8 mouse cellular contexts compared by ENCODE assay signal in genomic region chr4:115000429-115000795, GRCm38 (mm10). TPM values are rescaled to one million over a fixed set of nuclear protein-coding genes. Genes with fewer than 3 reads are reported as not detected.
DNase-seq lines count a peak whose midpoint lies in the region; ATAC-seq and TF ChIP-seq lines count a peak whose summit lies in the region.

No protein-coding gene starts in this region.

- no peak for TF ChIP-seq CTCF in lung, adult 2 months (IDR thresholded peaks at IDR 0.05; ENCODE audit: insufficient read depth, low read length)

- H3K4me2 ChIP-seq in lung, embryonic 16.5 days (ENCODE audit: low read depth, low read length): peak overlapping the region; percentile 71
- peak overlapping the region; percentile 63 for H3K4me2 ChIP-seq in intestine, embryonic 16.5 days (ENCODE audit: low read depth, low read length)
- H3K4me2 ChIP-seq in myocyte (ENCODE audit: low read depth): peak overlapping the region; percentile 62

- H3K4me3 ChIP-seq in lung, embryonic 16.5 days (ENCODE audit: low read length): peak overlapping the region; percentile 62
- no peak overlapping the region for H3K4me3 ChIP-seq in lung, adult 2 months (replicated peaks; ENCODE audit: extremely low read depth, low read depth, low read length)
- H3K4me3 ChIP-seq in embryonic facial prominence, embryonic 10.5 days: peak overlapping the region; percentile 75
- peak overlapping the region; percentile 86 for H3K4me3 ChIP-seq in intestine, embryonic 16.5 days (ENCODE audit: low read length)
- peak overlapping the region; percentile 54 for H3K4me3 ChIP-seq in myocyte

- no peaks in the 10 kb centered on the region for H3K27me3 ChIP-seq in lung, embryonic 16.5 days (ENCODE audit: control insufficient read depth, insufficient read depth, low read depth, low read length)
- H3K27me3 ChIP-seq in embryonic facial prominence, embryonic 10.5 days (replicated peaks; ENCODE audit: low read depth, poor library complexity, severe bottlenecking): no peaks in the 10 kb centered on the region
- H3K27me3 ChIP-seq in intestine, embryonic 16.5 days (replicated peaks; ENCODE audit: control insufficient read depth, insufficient read depth, low read length): no peaks in the 10 kb centered on the region
- no peaks in the 10 kb centered on the region for H3K27me3 ChIP-seq in myocyte (ENCODE audit: control insufficient read depth, insufficient read depth, insufficient read length)

- ATAC-seq in lung, embryonic 16.5 days (ENCODE audit: low read depth): peak; percentile 36
- ATAC-seq in intestine, embryonic 16.5 days: peak; percentile 50

- no peak overlapping the region for H3ac ChIP-seq in myocyte (ENCODE audit: control insufficient read depth, insufficient read length)

- H3K79me2 ChIP-seq in myocyte (ENCODE audit: control insufficient read depth, insufficient read depth): peaks cover 31% of the 10 kb centered on the region

- TF ChIP-seq POLR2A in lung, adult 2 months (IDR thresholded peaks at IDR 0.05; ENCODE audit: borderline replicate concordance, extremely low read depth, low read depth, low read length): no peak
- TF ChIP-seq POLR2A in myocyte (IDR thresholded peaks at IDR 0.05; ENCODE audit: insufficient read length, low read depth): no peak

- no peaks in the 10 kb centered on the region for H3K9me3 ChIP-seq in lung, embryonic 16.5 days (ENCODE audit: control insufficient read depth, low read length)
- no peaks in the 10 kb centered on the region for H3K9me3 ChIP-seq in embryonic facial prominence, embryonic 10.5 days
- no peaks in the 10 kb centered on the region for H3K9me3 ChIP-seq in intestine, embryonic 16.5 days (ENCODE audit: control insufficient read depth, low read length)

- under 1% methylated on average over 8 of the region's 8 CpGs for WGBS in lung, embryonic 16.5 days
- 1% methylated on average over 8 of the region's 8 CpGs for WGBS in lung, adult 2 months
- WGBS in embryonic facial prominence, embryonic 10.5 days: 1% methylated on average over 8 of the region's 8 CpGs
- WGBS in intestine, embryonic 16.5 days: under 1% methylated on average over 8 of the region's 8 CpGs

- DNase-seq in lung, adult 2 months: no peak
- peak; percentile 36 for DNase-seq in embryonic facial prominence, embryonic 10.5 days (ENCODE audit: low spot score)
- DNase-seq in layer of hippocampus, adult 11-12 months (ENCODE audit: low spot score): no peak
- no peak for DNase-seq in lung, postnatal 10 days
- no peak for DNase-seq in layer of hippocampus, postnatal 36 days

- peaks cover 14% of the 10 kb centered on the region for H3K36me3 ChIP-seq in lung, embryonic 16.5 days (ENCODE audit: control insufficient read depth, insufficient read depth, low read length)
- H3K36me3 ChIP-seq in embryonic facial prominence, embryonic 10.5 days (replicated peaks): peaks cover 28% of the 10 kb centered on the region
- H3K36me3 ChIP-seq in intestine, embryonic 16.5 days (ENCODE audit: control insufficient read depth, insufficient read depth, low read length): no peaks in the 10 kb centered on the region
- H3K36me3 ChIP-seq in myocyte (ENCODE audit: control insufficient read depth, insufficient read depth): peaks cover 4% of the 10 kb centered on the region

- peak overlapping the region; percentile 75 for H3K27ac ChIP-seq in lung, embryonic 16.5 days (ENCODE audit: low read length)
- peak overlapping the region; percentile 93 for H3K27ac ChIP-seq in embryonic facial prominence, embryonic 10.5 days (replicated peaks)
- H3K27ac ChIP-seq in intestine, embryonic 16.5 days (ENCODE audit: low read length): peak overlapping the region; percentile 85

- peaks cover 15% of the 10 kb centered on the region for H3K4me1 ChIP-seq in lung, embryonic 16.5 days (replicated peaks; ENCODE audit: control insufficient read depth, insufficient read depth, low read length)
- H3K4me1 ChIP-seq in lung, adult 2 months (ENCODE audit: control insufficient read depth, insufficient read depth, low read length): peaks cover 2% of the 10 kb centered on the region; the same call in 1 of the 2 replicates
- peaks cover 18% of the 10 kb centered on the region for H3K4me1 ChIP-seq in embryonic facial prominence, embryonic 10.5 days
- H3K4me1 ChIP-seq in intestine, embryonic 16.5 days (ENCODE audit: control insufficient read depth, insufficient read depth, low read length): peaks cover 10% of the 10 kb centered on the region

- peak overlapping the region; percentile 70 for H3K9ac ChIP-seq in lung, embryonic 16.5 days (ENCODE audit: low read length)
- H3K9ac ChIP-seq in intestine, embryonic 16.5 days (ENCODE audit: low read depth, low read length): peak overlapping the region; percentile 80

TF ChIP-seq in myocyte, 11 proteins besides CTCF, POLR2A, EP300 and RAD21:
- TF ChIP-seq E2F4 (IDR thresholded peaks at IDR 0.05; ENCODE audit: insufficient read depth): no peak

RNA-seq across cellular contexts. Expression of gene Stil, which starts 0.5 kb away (rescaled TPM):
- polyA plus RNA-seq in lung, embryonic 16.5 days (2015; fragmentation: Nextera tagmentation; extraction: Ambion mirVana): 14.2 and 18.1 TPM in 2 replicates
- 0.26 and 0.28 TPM in 2 replicates for polyA plus RNA-seq in lung, adult 2 months (2012; rRNA removed)
- polyA plus RNA-seq in embryonic facial prominence, embryonic 10.5 days (2016; fragmentation: Nextera tagmentation; extraction: Ambion mirVana): 19.3 and 20.5 TPM in 2 replicates
- polyA plus RNA-seq in intestine, embryonic 16.5 days (2015; fragmentation: Nextera tagmentation; extraction: Ambion mirVana): 7.2 TPM in 2 replicates
- polyA plus RNA-seq in myocyte (2012; fragmentation: generic; extraction: Trizol): 1.6 TPM
- under 1 TPM; 0.33 to 0.35 TPM for total RNA-seq in layer of hippocampus, postnatal 36 days (2021)

RNA-seq across cellular contexts. Expression of gene Cmpk1, which starts 13.4 kb away (rescaled TPM):
- polyA plus RNA-seq in lung, embryonic 16.5 days (2015; fragmentation: Nextera tagmentation; extraction: Ambion mirVana): 67.6 and 89.2 TPM in 2 replicates
- polyA plus RNA-seq in lung, adult 2 months (2012; rRNA removed): 11.1 and 12.2 TPM in 2 replicates
- 71.8 and 77.6 TPM in 2 replicates for polyA plus RNA-seq in embryonic facial prominence, embryonic 10.5 days (2016; fragmentation: Nextera tagmentation; extraction: Ambion mirVana)
- polyA plus RNA-seq in intestine, embryonic 16.5 days (2015; fragmentation: Nextera tagmentation; extraction: Ambion mirVana): 134 and 153 TPM in 2 replicates
- 18.3 TPM for polyA plus RNA-seq in myocyte (2012; fragmentation: generic; extraction: Trizol)
- total RNA-seq in layer of hippocampus, postnatal 36 days (2021): 10 to 100 TPM; 62.8 to 70.5 TPM

RNA-seq across cellular contexts. Expression of gene Tal1, which starts 55.8 kb away (rescaled TPM):
- 1.6 and 1.7 TPM in 2 replicates for polyA plus RNA-seq in lung, embryonic 16.5 days (2015; fragmentation: Nextera tagmentation; extraction: Ambion mirVana)
- polyA plus RNA-seq in lung, adult 2 months (2012; rRNA removed): 11.1 and 20.9 TPM in 2 replicates
- polyA plus RNA-seq in embryonic facial prominence, embryonic 10.5 days (2016; fragmentation: Nextera tagmentation; extraction: Ambion mirVana): 1.7 and 1.9 TPM in 2 replicates
- polyA plus RNA-seq in intestine, embryonic 16.5 days (2015; fragmentation: Nextera tagmentation; extraction: Ambion mirVana): 0.38 and 0.70 TPM in 2 replicates
- polyA plus RNA-seq in myocyte (2012; fragmentation: generic; extraction: Trizol): not detected
- total RNA-seq in layer of hippocampus, postnatal 36 days (2021): 1 to 10 TPM; 1.1 to 1.3 TPM
